Mouse (Mus musculus) small intestine, adult 2 months (tissue): Measurements from ENCODE around the gene Mamstr. TPM values are rescaled to one million over a fixed set of nuclear protein-coding genes. Genes with fewer than 3 reads are reported as not detected.
"Not testable (repeated sequence)": the region's sequence is repeated elsewhere in the genome, so short reads cannot be mapped to it uniquely, and the experiment has no call there.

Experiments used
- H3K27ac ChIP-seq: fragments of 200-500 bp; 2 replicates; pipeline ENCODE4 v1.5.1; 2012; ENCODE audit warnings: low read depth, low read length, control low read depth, inconsistent platforms; ENCODE audit not compliant: insufficient read depth
- H3K27me3 ChIP-seq: fragments of 200-500 bp; 2 replicates; pipeline ENCODE4 v1.6.1; 2012; ENCODE audit warnings: mild to moderate bottlenecking, moderate library complexity, low read length, inconsistent platforms; ENCODE audit not compliant: control insufficient read depth, insufficient read depth
- H3K36me3 ChIP-seq: fragments of 200-500 bp; 2 replicates; pipeline ENCODE4 v1.6.1; 2012; ENCODE audit warnings: mild to moderate bottlenecking, low read length, control low read depth, inconsistent platforms; ENCODE audit not compliant: control insufficient read depth, insufficient read depth
- H3K4me1 ChIP-seq: fragments of 200-500 bp; 2 replicates; pipeline ENCODE4 v1.6.1; 2012; ENCODE audit warnings: low read length, inconsistent platforms, mixed read lengths; ENCODE audit not compliant: control insufficient read depth, insufficient read depth, insufficient read length
- H3K4me3 ChIP-seq: fragments of 200-500 bp; 2 replicates; pipeline ENCODE4 v1.5.1; 2012; ENCODE audit warnings: low read depth, mild to moderate bottlenecking, control low read depth, inconsistent platforms, low read length, moderate library complexity
- CTCF ChIP-seq: fragments of 200-500 bp; IDR thresholded peaks from 2 replicates; pipeline ENCODE4 v1.5.1; 2012; ENCODE audit warnings: low read depth, mild to moderate bottlenecking, control low read depth, inconsistent platforms, low read length, moderate library complexity, mixed read lengths; ENCODE audit not compliant: insufficient replicate concordance, insufficient read length; ENCODE audit errors: extremely low read depth
- POLR2A ChIP-seq: fragments of 200-500 bp; IDR thresholded peaks from 2 replicates; pipeline ENCODE4 v1.6.1; 2012; ENCODE audit warnings: low read depth, mild to moderate bottlenecking, control low read depth, inconsistent platforms, low read length, moderate library complexity
- WGBS: fragments of 180-500 bp; shearing (Covaris S2); methylation state at CpG from one replicate; pipeline ENCODE4 v1.1.7; 2018; 5-methylcytosine and 5-hydroxymethylcytosine counted together
- polyA plus RNA-seq: library from polyadenylated mRNA; depleted of rRNA; stranded (reverse); fragments of >200 nt; gene quantifications from 2 replicates; pipeline ENCODE4 v1.2.3, GENCODE M21; 2012

Mamstr gene
- polyA plus RNA-seq, 1 experiment: 0.63 TPM

DNA sequence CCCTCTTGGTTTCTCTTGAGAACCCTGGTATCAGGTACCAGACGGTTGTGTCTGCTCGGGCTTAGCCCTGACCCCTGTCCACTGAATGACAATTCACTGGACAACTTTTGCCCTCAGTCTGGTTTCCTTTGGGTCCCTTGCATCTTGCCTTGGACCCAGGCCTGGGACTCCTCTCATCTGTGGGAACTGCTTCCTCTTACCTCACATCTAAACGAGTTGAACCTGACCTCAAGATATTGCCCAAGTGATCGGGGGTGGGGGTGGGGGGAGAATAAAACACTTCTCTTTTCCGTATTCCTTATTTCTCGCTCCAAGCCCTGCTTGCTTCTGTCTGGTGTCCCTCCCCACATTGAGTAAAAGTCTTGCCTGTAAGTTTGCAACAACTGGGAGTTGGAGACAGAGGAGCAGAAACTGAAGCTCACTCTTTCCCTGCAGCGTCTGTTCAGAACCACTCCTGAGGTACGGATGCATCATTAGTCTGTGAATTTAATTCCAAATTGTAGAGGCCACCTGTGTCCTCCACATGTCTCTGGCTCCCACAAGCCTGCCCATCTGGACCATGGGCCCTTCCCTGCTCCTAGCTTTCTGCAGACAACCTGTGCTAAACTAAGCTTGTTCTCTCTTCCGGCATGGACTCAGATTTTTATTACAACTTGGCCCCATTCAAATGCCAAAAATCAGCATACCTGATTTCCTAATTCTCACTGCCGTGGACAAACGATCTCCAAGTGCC, 21.1 kb downstream of the Mamstr start:
- WGBS: 77% methylated on average over 11 of the region's 11 CpGs
- Histone ChIP-seq H3K36me3 (no peaks in the 10 kb centered on the region), H3K4me3 (no peak overlapping the region), H3K27ac (no peak overlapping the region), H3K4me1 (no peaks in the 10 kb centered on the region), H3K27me3 (peaks cover 40% of the 10 kb centered on the region)
- TF ChIP-seq POLR2A: no peak
- no peak for TF ChIP-seq CTCF

DNA sequence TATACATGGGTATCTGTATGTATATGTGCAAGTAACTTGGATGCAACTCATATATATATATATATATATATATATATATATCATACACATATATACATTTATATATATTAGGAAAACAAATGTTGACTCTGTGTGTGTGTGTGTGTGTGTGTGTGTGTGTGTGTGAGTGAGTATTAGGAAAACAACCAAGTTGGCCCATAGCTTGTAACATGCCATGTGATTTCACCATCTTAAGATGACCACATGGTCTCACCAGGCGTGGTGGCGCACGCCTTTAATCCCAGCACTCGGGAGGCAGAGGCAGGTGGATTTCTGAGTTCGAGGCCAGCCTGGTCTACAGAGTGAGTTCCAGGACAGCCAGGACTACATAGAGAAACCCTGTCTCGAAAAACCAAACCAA, 21.9 kb downstream of the Mamstr start:
- H3K4me3 ChIP-seq, H3K36me3 ChIP-seq, H3K27ac ChIP-seq, H3K4me1 ChIP-seq: not testable (repeated sequence)
- 89% methylated on average over 6 of the region's 6 CpGs for WGBS
- H3K27me3 ChIP-seq: peaks cover 45% of the 10 kb centered on the region

DNA sequence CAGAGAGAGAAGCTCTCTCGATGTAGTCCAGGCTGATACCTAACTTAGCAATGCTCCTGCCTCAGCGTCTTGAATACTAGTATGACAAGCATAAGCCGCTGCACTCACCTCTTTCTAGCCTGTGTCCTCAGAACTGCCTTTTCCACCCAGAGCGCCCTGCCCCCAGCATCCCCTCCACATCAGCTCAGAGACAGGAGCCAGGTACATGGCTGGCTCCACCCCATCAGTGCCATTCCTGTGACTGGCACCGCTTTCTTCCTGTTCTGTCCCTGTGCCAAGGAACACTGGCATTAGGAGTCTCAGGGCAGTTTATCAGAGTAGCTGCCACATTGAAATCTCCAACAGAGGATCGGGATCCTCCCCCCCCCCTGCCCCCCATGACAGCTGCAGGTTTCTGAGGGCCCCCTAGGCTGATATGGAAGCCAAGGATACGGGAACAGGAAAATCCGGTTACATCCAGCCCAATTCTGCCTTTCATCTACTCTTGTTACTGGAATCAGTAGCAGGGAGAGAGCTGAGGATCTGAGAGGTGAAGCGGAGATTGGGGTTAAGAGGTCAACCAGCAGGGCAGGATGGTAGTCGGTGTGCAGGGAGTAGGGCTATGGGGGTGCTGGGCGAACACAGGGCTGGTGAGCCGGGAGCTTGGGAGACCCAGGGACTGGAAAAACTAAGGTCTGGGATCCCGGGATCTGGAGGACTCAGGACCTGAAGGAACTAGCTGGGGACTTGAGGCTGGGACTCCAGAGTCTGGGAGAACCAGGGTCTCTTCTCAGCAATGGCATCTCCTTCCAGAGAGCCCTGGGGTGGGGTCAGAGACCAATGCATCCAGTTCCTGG, 25.7 kb downstream of the Mamstr start:
- 32% methylated on average over 13 of the region's 13 CpGs for WGBS
- H3K4me3 ChIP-seq: peak overlapping the region; percentile 32

DNA sequence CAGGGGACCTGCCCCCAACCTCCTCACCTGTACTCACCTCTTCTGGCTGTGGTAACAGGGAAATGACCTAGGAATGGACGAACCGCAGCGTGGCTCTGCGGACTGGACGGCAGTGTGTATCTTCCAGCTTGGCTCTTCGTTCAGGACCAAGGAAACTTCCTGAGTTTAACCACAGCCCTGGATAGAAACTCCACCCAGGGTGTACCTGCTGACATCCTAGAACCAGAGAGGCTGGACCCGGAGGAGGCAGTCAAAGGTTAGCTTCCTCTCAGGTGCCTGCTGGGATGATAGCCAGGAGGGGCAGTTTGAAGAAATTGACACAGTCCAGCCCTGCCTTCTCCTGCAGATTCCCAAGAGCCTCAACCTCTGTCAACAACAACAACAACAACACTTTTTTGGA, 26.4 kb downstream of the Mamstr start, which contains the start of gene Fut2:
Fut2 (minus strand) TSS at position 234 of the 400 bp plus-strand sequence.
- TF ChIP-seq CTCF (no peak), POLR2A (no peak)
- Histone ChIP-seq H3K36me3 (no peaks in the 10 kb centered on the region), H3K4me1 (peaks cover 2% of the 10 kb centered on the region; the same call in 1 of the 2 replicates), H3K27ac (no peak within 1 kb of the TSS), H3K4me3 (peak within 1 kb of the TSS; percentile 32), H3K27me3 (peaks cover 47% of the 10 kb centered on the region)
- 39% methylated on average over 7 of the region's 7 CpGs for WGBS

More for the DNA sequence above, 25.7 kb downstream of the Mamstr start:
- Histone ChIP-seq H3K4me1 (peaks cover 2% of the 10 kb centered on the region; the same call in 1 of the 2 replicates), H3K27me3 (peaks cover 44% of the 10 kb centered on the region), H3K36me3 (no peaks in the 10 kb centered on the region), H3K27ac (no peak overlapping the region)
- TF ChIP-seq CTCF: no peak
- TF ChIP-seq POLR2A: no peak

DNA sequence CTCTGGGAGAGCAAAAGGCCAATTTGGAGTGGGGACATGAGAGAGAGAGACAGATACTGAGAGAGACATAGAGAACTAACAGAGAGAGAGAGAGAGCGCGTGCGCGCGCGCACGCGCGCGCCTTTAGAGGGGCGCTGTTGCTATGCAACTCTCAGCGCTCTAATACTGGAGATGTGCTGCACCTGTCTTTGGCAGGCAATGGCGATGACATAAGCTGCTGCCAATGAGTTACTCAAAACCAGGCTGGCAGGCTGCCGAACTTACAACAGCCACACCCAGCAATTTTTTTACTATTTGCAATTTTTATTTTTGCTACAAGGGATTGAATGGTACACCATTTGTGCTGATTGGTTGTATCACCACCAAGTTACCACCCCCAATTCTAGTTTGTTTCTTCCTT, 28.0 kb downstream of the Mamstr start:
- Histone ChIP-seq H3K27ac (no peak overlapping the region), H3K4me3 (no peak overlapping the region), H3K36me3 (no peaks in the 10 kb centered on the region), H3K27me3 (peaks cover 58% of the 10 kb centered on the region), H3K4me1 (peaks cover 2% of the 10 kb centered on the region; the same call in 1 of the 2 replicates)
- TF ChIP-seq CTCF (no peak), POLR2A (no peak)
- 58% methylated on average over 14 of the region's 14 CpGs for WGBS

DNA sequence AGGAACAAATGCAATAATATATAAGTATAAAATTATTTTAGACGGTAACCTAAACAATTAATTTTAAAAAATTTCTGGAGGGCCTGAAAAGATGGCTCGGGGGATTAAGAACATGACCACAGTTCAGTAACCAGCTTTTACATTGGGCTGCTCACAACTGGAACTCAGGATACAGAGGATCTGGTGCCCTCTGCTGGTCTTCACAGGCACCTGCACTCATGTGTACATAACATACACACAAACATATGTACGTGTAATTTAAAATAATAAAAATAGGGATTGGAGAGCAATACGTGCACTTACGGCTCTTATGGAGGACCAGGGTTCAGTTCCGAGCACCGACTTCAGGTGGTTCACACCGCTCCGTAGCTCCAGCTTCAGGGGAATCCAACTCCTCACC, 29.1 kb downstream of the Mamstr start:
- Histone ChIP-seq H3K27ac (no peak overlapping the region), H3K4me1 (peaks cover 2% of the 10 kb centered on the region; the same call in 1 of the 2 replicates), H3K4me3 (no peak overlapping the region), H3K27me3 (peaks cover 58% of the 10 kb centered on the region), H3K36me3 (no peaks in the 10 kb centered on the region)
- WGBS: 95% methylated on average over 9 of the region's 9 CpGs
- TF ChIP-seq POLR2A: no peak
- peak; percentile 15; the same call in 1 of the 2 replicates for TF ChIP-seq CTCF
